Mouse (Mus musculus): ENCODE measurements around the gene Kyat3. TPM values are rescaled to one million over a fixed set of nuclear protein-coding genes. Genes with fewer than 3 reads are reported as not detected.
"Not testable (repeated sequence)": the region's sequence is repeated elsewhere in the genome, so short reads cannot be mapped to it uniquely, and the experiment has no call there.

Kyat3 gene
- polyA plus RNA-seq, 1 experiment from 2014 or later: 13.1 TPM

- Histone ChIP-seq H3K27ac (no peak overlapping the region), H3K4me1 (no peaks in the 10 kb centered on the region), H3K4me3 (no peak overlapping the region), H3K9me3 (replicated peaks) (no peaks in the 10 kb centered on the region), H3K27me3 (ENCODE audit: low read depth, poor library complexity, severe bottlenecking) (no peaks in the 10 kb centered on the region), H3K36me3 (peaks cover 7% of the 10 kb centered on the region)
- 92% methylated on average over 5 of the region's 5 CpGs for WGBS
- no peak for DNase-seq (ENCODE audit: low spot score)
Observed at GRCm38 (mm10) chr3:142711372-142711771, 10.5 kb downstream of the Kyat3 start.

GRCm38 (mm10) chr3:142712401-142713040 lies 11.7 kb downstream of the Kyat3 start:
- DNase-seq (ENCODE audit: low spot score); H3K9me3 ChIP-seq (replicated peaks): not testable (repeated sequence)
- WGBS: 97% methylated on average over 18 of the region's 18 CpGs

GRCm38 (mm10) chr3:142725481-142725880 lies 24.6 kb downstream of the Kyat3 start:
- Histone ChIP-seq H3K27me3 (ENCODE audit: low read depth, poor library complexity, severe bottlenecking) (no peaks in the 10 kb centered on the region), H3K4me1 (peaks cover 10% of the 10 kb centered on the region), H3K36me3 (peaks cover 8% of the 10 kb centered on the region; the same call in 1 of the 2 replicates), H3K27ac (no peak overlapping the region), H3K9me3 (replicated peaks) (no peaks in the 10 kb centered on the region), H3K4me3 (no peak overlapping the region)
- DNase-seq (ENCODE audit: low spot score): no peak
- WGBS: 57% methylated on average over 2 of the region's 2 CpGs

More at GRCm38 (mm10) chr3:142712401-142713040, 11.7 kb downstream of the Kyat3 start:
- H3K27ac ChIP-seq; H3K27me3 ChIP-seq (ENCODE audit: low read depth, poor library complexity, severe bottlenecking); H3K4me1 ChIP-seq; H3K36me3 ChIP-seq; H3K4me3 ChIP-seq: not testable (repeated sequence)

- H3K27ac ChIP-seq: no peak overlapping the region
- 90% methylated on average over 22 of the region's 22 CpGs for WGBS
- peaks cover 10% of the 10 kb centered on the region for H3K4me1 ChIP-seq
- H3K27me3 ChIP-seq (ENCODE audit: low read depth, poor library complexity, severe bottlenecking): no peaks in the 10 kb centered on the region
- H3K36me3 ChIP-seq: peaks cover 8% of the 10 kb centered on the region; the same call in 1 of the 2 replicates
- H3K9me3 ChIP-seq (replicated peaks): no peaks in the 10 kb centered on the region
- H3K4me3 ChIP-seq: no peak overlapping the region
- no peak for DNase-seq (ENCODE audit: low spot score)
Observed at GRCm38 (mm10) chr3:142725969-142726672, 25.3 kb downstream of the Kyat3 start.

GRCm38 (mm10) chr3:142734291-142734690 lies 33.4 kb downstream of the Kyat3 start:
- H3K4me3 ChIP-seq: no peak overlapping the region
- whole genome bisulfite sequencing: 91% methylated on average over 12 of the region's 12 CpGs
- H3K4me1 ChIP-seq: no peaks in the 10 kb centered on the region
- no peak for DNase-seq (ENCODE audit: low spot score)
- no peaks in the 10 kb centered on the region for H3K9me3 ChIP-seq (replicated peaks)
- H3K27ac ChIP-seq: no peak overlapping the region
- no peaks in the 10 kb centered on the region; the same call in 1 of the 2 replicates for H3K36me3 ChIP-seq
- no peaks in the 10 kb centered on the region for H3K27me3 ChIP-seq (ENCODE audit: low read depth, poor library complexity, severe bottlenecking)

GRCm38 (mm10) chr3:142740896-142741295 lies 40.0 kb downstream of the Kyat3 start:
- H3K4me1 ChIP-seq: no peaks in the 10 kb centered on the region
- H3K9me3 ChIP-seq (replicated peaks): no peaks in the 10 kb centered on the region
- DNase-seq (ENCODE audit: low spot score): no peak
- no peak overlapping the region for H3K4me3 ChIP-seq
- H3K27ac ChIP-seq: no peak overlapping the region
- no peaks in the 10 kb centered on the region for H3K27me3 ChIP-seq (ENCODE audit: low read depth, poor library complexity, severe bottlenecking)
- WGBS: 86% methylated on average over 7 of the region's 7 CpGs
- no peaks in the 10 kb centered on the region; the same call in 1 of the 2 replicates for H3K36me3 ChIP-seq

GRCm38 (mm10) chr3:142743973-142744898 lies 43.4 kb downstream of the Kyat3 start:
- no peak overlapping the region for H3K4me3 ChIP-seq
- H3K27ac ChIP-seq: no peak overlapping the region
- H3K4me1 ChIP-seq: no peaks in the 10 kb centered on the region
- 60% methylated on average over 21 of the region's 21 CpGs for WGBS
- peak; percentile 76 for DNase-seq (ENCODE audit: low spot score)
- no peaks in the 10 kb centered on the region for H3K36me3 ChIP-seq
- no peaks in the 10 kb centered on the region for H3K9me3 ChIP-seq (replicated peaks)
- H3K27me3 ChIP-seq (ENCODE audit: low read depth, poor library complexity, severe bottlenecking): no peaks in the 10 kb centered on the region

- Histone ChIP-seq H3K9me3 (replicated peaks) (no peaks in the 10 kb centered on the region), H3K4me3 (no peak overlapping the region), H3K36me3 (no peaks in the 10 kb centered on the region), H3K4me1 (no peaks in the 10 kb centered on the region), H3K27ac (no peak overlapping the region), H3K27me3 (ENCODE audit: low read depth, poor library complexity, severe bottlenecking) (no peaks in the 10 kb centered on the region)
- WGBS: 93% methylated on average over 2 of the region's 2 CpGs
- no peak for DNase-seq (ENCODE audit: low spot score)
Observed at GRCm38 (mm10) chr3:142745076-142745475, 44.2 kb downstream of the Kyat3 start.

- DNase-seq (ENCODE audit: low spot score): no peak
Observed at GRCm38 (mm10) chr3:142747673-142748072, 46.8 kb downstream of the Kyat3 start.

GRCm38 (mm10) chr3:142749131-142749530 lies 48.3 kb downstream of the Kyat3 start:
- no peak for DNase-seq (ENCODE audit: low spot score)
- Histone ChIP-seq H3K27ac (no peak overlapping the region), H3K9me3 (replicated peaks) (no peaks in the 10 kb centered on the region), H3K4me3 (no peak overlapping the region), H3K27me3 (ENCODE audit: low read depth, poor library complexity, severe bottlenecking) (no peaks in the 10 kb centered on the region), H3K36me3 (no peaks in the 10 kb centered on the region), H3K4me1 (no peaks in the 10 kb centered on the region)
- 90% methylated on average over 16 of the region's 16 CpGs for WGBS

More at GRCm38 (mm10) chr3:142747673-142748072, 46.8 kb downstream of the Kyat3 start:
- Histone ChIP-seq H3K27ac (no peak overlapping the region), H3K36me3 (no peaks in the 10 kb centered on the region), H3K4me1 (no peaks in the 10 kb centered on the region), H3K4me3 (no peak overlapping the region), H3K27me3 (ENCODE audit: low read depth, poor library complexity, severe bottlenecking) (no peaks in the 10 kb centered on the region), H3K9me3 (replicated peaks) (no peaks in the 10 kb centered on the region)
- 94% methylated on average over 7 of the region's 7 CpGs for WGBS

GRCm38 (mm10) chr3:142755132-142755867 lies 54.4 kb downstream of the Kyat3 start:
- 90% methylated on average over 18 of the region's 18 CpGs for WGBS
- Histone ChIP-seq H3K4me3 (no peak overlapping the region), H3K4me1 (0 out of 2 replicates have a peak, but pooled peaks cover 4% of the 10 kb centered on the region)

GRCm38 (mm10) chr3:142757841-142758240 lies 57.0 kb downstream of the Kyat3 start:
- WGBS: 62% methylated on average over 12 of the region's 12 CpGs
- Histone ChIP-seq H3K36me3 (no peaks in the 10 kb centered on the region), H3K27ac (no peak overlapping the region), H3K9me3 (replicated peaks) (no peaks in the 10 kb centered on the region), H3K4me1 (0 out of 2 replicates have a peak, but pooled peaks cover 4% of the 10 kb centered on the region), H3K27me3 (ENCODE audit: low read depth, poor library complexity, severe bottlenecking) (no peaks in the 10 kb centered on the region), H3K4me3 (no peak overlapping the region)
- no peak for DNase-seq (ENCODE audit: low spot score)

More at GRCm38 (mm10) chr3:142755132-142755867, 54.4 kb downstream of the Kyat3 start:
- no peak for DNase-seq (ENCODE audit: low spot score)
- Histone ChIP-seq H3K27me3 (ENCODE audit: low read depth, poor library complexity, severe bottlenecking) (no peaks in the 10 kb centered on the region), H3K27ac (no peak overlapping the region), H3K9me3 (replicated peaks) (no peaks in the 10 kb centered on the region), H3K36me3 (no peaks in the 10 kb centered on the region)

Measured in limb, embryonic 10.5 days (tissue).